Mouse (Mus musculus): ENCODE results near the gene Akap14.

Akap14 gene

GRCm38 (mm10) chrX:37103826-37104225 lies 64.8 kb downstream of the Akap14 start:
- WGBS = 71% methylated on average over 2 of the region's 2 CpGs

All from cerebral cortex, adult 2 months (tissue).